Mouse (Mus musculus) kidney, embryonic 16.5 days (tissue): ENCODE measurements around the gene Tifa. TPM values are rescaled to one million over a fixed set of nuclear protein-coding genes. Genes with fewer than 3 reads are reported as not detected.

Experiments used
- ATAC-seq: fragments of 200-750 bp; cut with Nextera tagmentation; 2 replicates; pipeline ENCODE4 v1.8.0; 2017; ENCODE audit warnings: moderate TSS enrichment; ENCODE audit not compliant: low FRiP score, low TSS enrichment
- H3K27ac ChIP-seq: fragments of 300-500 bp; sonication (generic); 2 replicates; pipeline ENCODE4 v1.5.1; 2014; ENCODE audit warnings: low read length
- H3K27me3 ChIP-seq: fragments of 300-500 bp; sonication (generic); 2 replicates; pipeline ENCODE4 v1.6.1; 2014; ENCODE audit warnings: low read length, control low read depth, mixed read lengths; ENCODE audit not compliant: insufficient read depth
- H3K36me3 ChIP-seq: fragments of 300-500 bp; sonication (generic); 2 replicates; pipeline ENCODE4 v1.6.1; 2014; ENCODE audit warnings: low read length, control low read depth, mixed read lengths; ENCODE audit not compliant: insufficient read depth
- H3K4me1 ChIP-seq: fragments of 300-500 bp; sonication (generic); 2 replicates; pipeline ENCODE4 v1.6.1; 2014; ENCODE audit warnings: low read length, control low read depth, mixed read lengths; ENCODE audit not compliant: insufficient read depth
- H3K4me2 ChIP-seq: fragments of 300-500 bp; sonication (generic); replicated peaks from 2 replicates; pipeline ENCODE4 v1.6.1; 2014; ENCODE audit warnings: low read depth, low read length
- H3K4me3 ChIP-seq: fragments of 300-500 bp; sonication (generic); 2 replicates; pipeline ENCODE4 v1.5.1; 2014; ENCODE audit warnings: mild to moderate bottlenecking, low read length
- H3K9ac ChIP-seq: fragments of 300-500 bp; sonication (generic); replicated peaks from 2 replicates; pipeline ENCODE4 v1.6.1; 2014; ENCODE audit warnings: low read length
- H3K9me3 ChIP-seq: fragments of 300-500 bp; sonication (generic); 2 replicates; pipeline ENCODE4 v1.6.1; 2016; ENCODE audit warnings: low read length, control low read depth
- WGBS: fragments of 180-500 bp; shearing (Covaris S2); extraction: QIAGEN DNeasy Blood & Tissue Kit; methylation state at CpG from one replicate; pipeline ENCODE4 v1.1.7; 2014; 5-methylcytosine and 5-hydroxymethylcytosine counted together
- polyA plus RNA-seq: library from polyadenylated mRNA; unstranded; fragments of >200 nt; fragmentation: Nextera tagmentation; extraction: Ambion mirVana; gene quantifications from 2 replicates; pipeline ENCODE4 v1.2.1, GENCODE M21; 2015

Tifa gene
- polyA plus RNA-seq, 1 experiment from 2014 or later = 5.4 TPM

GRCm38 (mm10) chr3:127818694-127819663 is 29.4 kb downstream of the Tifa start:
- peak overlapping the region; percentile 58 for H3K27ac ChIP-seq
- WGBS = 42% methylated on average over 11 of the region's 11 CpGs
- no peaks in the 10 kb centered on the region for H3K27me3 ChIP-seq

GRCm38 (mm10) chr3:127820400-127820799 is 30.8 kb downstream of the Tifa start:
- 86% methylated on average over 1 of the region's 1 CpGs for WGBS
- H3K27ac ChIP-seq = no peak overlapping the region
- H3K9me3 ChIP-seq = no peaks in the 10 kb centered on the region
- H3K4me3 ChIP-seq = no peak overlapping the region
- no peaks in the 10 kb centered on the region for H3K27me3 ChIP-seq
- no peak overlapping the region for H3K4me2 ChIP-seq
- H3K4me1 ChIP-seq = peaks cover 10% of the 10 kb centered on the region; the same call in 1 of the 2 replicates
- no peak for ATAC-seq
- H3K9ac ChIP-seq = no peak overlapping the region
- peaks cover 16% of the 10 kb centered on the region; the same call in 1 of the 2 replicates for H3K36me3 ChIP-seq

More at GRCm38 (mm10) chr3:127818694-127819663, 29.4 kb downstream of the Tifa start:
- Histone ChIP-seq H3K9ac (no peak overlapping the region), H3K4me2 (no peak overlapping the region), H3K9me3 (no peaks in the 10 kb centered on the region), H3K4me1 (peaks cover 10% of the 10 kb centered on the region; the same call in 1 of the 2 replicates), H3K36me3 (peaks cover 17% of the 10 kb centered on the region; the same call in 1 of the 2 replicates), H3K4me3 (no peak overlapping the region)
- peak; percentile 87 for ATAC-seq

GRCm38 (mm10) chr3:127821209-127821608 is 31.6 kb downstream of the Tifa start:
- no peak for ATAC-seq
- Histone ChIP-seq H3K27ac (no peak overlapping the region), H3K9me3 (no peaks in the 10 kb centered on the region), H3K9ac (no peak overlapping the region), H3K4me3 (no peak overlapping the region), H3K4me1 (peaks cover 14% of the 10 kb centered on the region; the same call in 1 of the 2 replicates), H3K27me3 (no peaks in the 10 kb centered on the region), H3K4me2 (no peak overlapping the region), H3K36me3 (peaks cover 14% of the 10 kb centered on the region; the same call in 1 of the 2 replicates)
- 91% methylated on average over 5 of the region's 5 CpGs for WGBS

GRCm38 (mm10) chr3:127823886-127824863 is 34.6 kb downstream of the Tifa start:
- Histone ChIP-seq H3K27ac (no peak overlapping the region), H3K36me3 (peaks cover 14% of the 10 kb centered on the region; the same call in 1 of the 2 replicates), H3K9ac (no peak overlapping the region), H3K4me1 (peaks cover 16% of the 10 kb centered on the region; the same call in 1 of the 2 replicates), H3K4me2 (no peak overlapping the region), H3K9me3 (no peaks in the 10 kb centered on the region), H3K27me3 (no peaks in the 10 kb centered on the region), H3K4me3 (no peak overlapping the region)
- no peak for ATAC-seq
- 80% methylated on average over 17 of the region's 17 CpGs for WGBS

- peaks cover 7% of the 10 kb centered on the region; the same call in 1 of the 2 replicates for H3K36me3 ChIP-seq
- WGBS = 62% methylated on average over 7 of the region's 7 CpGs
- peak; percentile 69 for ATAC-seq
- peak overlapping the region; percentile 13 for H3K27ac ChIP-seq
- no peak overlapping the region for H3K4me2 ChIP-seq
- no peaks in the 10 kb centered on the region for H3K27me3 ChIP-seq
- H3K4me1 ChIP-seq = peaks cover 16% of the 10 kb centered on the region; the same call in 1 of the 2 replicates
- H3K4me3 ChIP-seq = no peak overlapping the region
- no peaks in the 10 kb centered on the region for H3K9me3 ChIP-seq
- no peak overlapping the region for H3K9ac ChIP-seq
Measured at GRCm38 (mm10) chr3:127826503-127826902, 36.9 kb downstream of the Tifa start.

GRCm38 (mm10) chr3:127827123-127827522 is 37.5 kb downstream of the Tifa start:
- Histone ChIP-seq H3K27me3 (no peaks in the 10 kb centered on the region), H3K27ac (peak overlapping the region; percentile 13), H3K4me1 (peaks cover 16% of the 10 kb centered on the region; the same call in 1 of the 2 replicates), H3K4me2 (no peak overlapping the region), H3K9ac (no peak overlapping the region), H3K36me3 (peaks cover 3% of the 10 kb centered on the region; the same call in 1 of the 2 replicates), H3K9me3 (no peaks in the 10 kb centered on the region), H3K4me3 (no peak overlapping the region)
- ATAC-seq = peak; percentile 89
- 11% methylated on average over 7 of the region's 7 CpGs for WGBS

- no peaks in the 10 kb centered on the region for H3K9me3 ChIP-seq
- H3K9ac ChIP-seq = no peak overlapping the region
- no peak overlapping the region for H3K27ac ChIP-seq
- 73% methylated on average over 10 of the region's 10 CpGs for WGBS
- H3K4me3 ChIP-seq = no peak overlapping the region
- no peak overlapping the region for H3K4me2 ChIP-seq
- no peak for ATAC-seq
- H3K4me1 ChIP-seq = peaks cover 16% of the 10 kb centered on the region; the same call in 1 of the 2 replicates
- no peaks in the 10 kb centered on the region for H3K27me3 ChIP-seq
- no peaks in the 10 kb centered on the region for H3K36me3 ChIP-seq
Measured at GRCm38 (mm10) chr3:127830183-127830582, 40.6 kb downstream of the Tifa start.

- Histone ChIP-seq H3K36me3 (no peaks in the 10 kb centered on the region), H3K4me3 (no peak overlapping the region), H3K4me2 (no peak overlapping the region), H3K4me1 (peaks cover 21% of the 10 kb centered on the region), H3K9ac (no peak overlapping the region), H3K27ac (no peak overlapping the region), H3K27me3 (no peaks in the 10 kb centered on the region), H3K9me3 (no peaks in the 10 kb centered on the region)
- WGBS = 51% methylated on average over 6 of the region's 6 CpGs
- no peak for ATAC-seq
Measured at GRCm38 (mm10) chr3:127831079-127831478, 41.5 kb downstream of the Tifa start.

GRCm38 (mm10) chr3:127834040-127834439 is 44.4 kb downstream of the Tifa start:
- Histone ChIP-seq H3K9ac (no peak overlapping the region), H3K4me3 (no peak overlapping the region), H3K27me3 (no peaks in the 10 kb centered on the region), H3K4me1 (peaks cover 20% of the 10 kb centered on the region), H3K27ac (no peak overlapping the region), H3K4me2 (no peak overlapping the region), H3K36me3 (no peaks in the 10 kb centered on the region), H3K9me3 (no peaks in the 10 kb centered on the region)
- no peak for ATAC-seq
- WGBS = 82% methylated on average over 4 of the region's 4 CpGs
